Mouse (Mus musculus) embryonic facial prominence, embryonic 14.5 days (tissue): ENCODE data around the gene Tmem30a. TPM values are rescaled to one million over a fixed set of nuclear protein-coding genes. Genes with fewer than 3 reads are reported as not detected.

Experiments used
- ATAC-seq: fragments of 200-750 bp; cut with Nextera tagmentation; 2 replicates; pipeline ENCODE4 v1.8.0; 2017; ENCODE audit warnings: low read depth, moderate number of reproducible peaks, moderate TSS enrichment
- DNase-seq: peaks from one replicate; pipeline ENCODE4 v3.0.0-alpha.2; 2015; ENCODE audit warnings: low spot score
- H3K27ac ChIP-seq: fragments of 300-500 bp; sonication (generic); replicated peaks from 2 replicates; pipeline ENCODE4 v1.5.1; 2014; ENCODE audit warnings: low read depth, mild to moderate bottlenecking, low read length, moderate library complexity
- H3K27me3 ChIP-seq: fragments of 300-500 bp; sonication (generic); replicated peaks from 2 replicates; pipeline ENCODE4 v1.6.1; 2014; ENCODE audit warnings: low read length; ENCODE audit not compliant: control insufficient read depth, insufficient read depth
- H3K36me3 ChIP-seq: fragments of 300-500 bp; sonication (generic); 2 replicates; pipeline ENCODE4 v1.6.1; 2014; ENCODE audit warnings: low read length, mixed read lengths; ENCODE audit not compliant: control insufficient read depth, insufficient read depth
- H3K4me1 ChIP-seq: fragments of 300-500 bp; sonication (generic); 2 replicates; pipeline ENCODE4 v1.6.1; 2014; ENCODE audit warnings: antibody characterized with exemption, low read length; ENCODE audit not compliant: control insufficient read depth, insufficient read depth
- H3K4me2 ChIP-seq: fragments of 300-500 bp; sonication (generic); 2 replicates; pipeline ENCODE4 v1.6.1; 2014; ENCODE audit warnings: low read depth, mild to moderate bottlenecking, low read length, moderate library complexity, mixed read lengths
- H3K4me3 ChIP-seq: fragments of 300-500 bp; sonication (generic); 2 replicates; pipeline ENCODE4 v1.5.1; 2014; ENCODE audit warnings: low read depth, mild to moderate bottlenecking, low read length
- H3K9ac ChIP-seq: fragments of 300-500 bp; sonication (generic); 2 replicates; pipeline ENCODE4 v1.6.1; 2014; ENCODE audit warnings: low read depth, mild to moderate bottlenecking, low read length, moderate library complexity, mixed read lengths
- H3K9me3 ChIP-seq: fragments of 300-500 bp; sonication (generic); 2 replicates; pipeline ENCODE4 v1.6.1; 2016; ENCODE audit warnings: low read length; ENCODE audit not compliant: control insufficient read depth
- WGBS: fragments of 180-500 bp; shearing (Covaris S2); extraction: QIAGEN DNeasy Blood & Tissue Kit; methylation state at CpG from one replicate; pipeline ENCODE4 v1.1.7; 2014; 5-methylcytosine and 5-hydroxymethylcytosine counted together
- polyA plus RNA-seq: library from polyadenylated mRNA; unstranded; fragments of >200 nt; fragmentation: Nextera tagmentation; extraction: Ambion mirVana; gene quantifications from 2 replicates; pipeline ENCODE4 v1.2.1, GENCODE M21; 2014

The Tmem30a gene
- 69.4 and 74.4 TPM in 2 replicates for polyA plus RNA-seq

- Histone ChIP-seq H3K4me1 (peaks cover 8% of the 10 kb centered on the region; the same call in 1 of the 2 replicates), H3K27ac (peak within 1 kb of the TSS; percentile 92), H3K27me3 (no peaks in the 10 kb centered on the region), H3K4me3 (peak within 1 kb of the TSS; percentile 90), H3K4me2 (peak within 1 kb of the TSS; percentile 63), H3K36me3 (no peaks in the 10 kb centered on the region), H3K9ac (peak within 1 kb of the TSS; percentile 92), H3K9me3 (no peaks in the 10 kb centered on the region)
- DNase-seq (peak; percentile 98), ATAC-seq (peak; percentile 99)
- WGBS = under 1% methylated on average over 72 of the region's 91 CpGs
Observed at GRCm38 (mm10) chr9:79792841-79793835, at the start of gene Tmem30a. TSS of gene Tmem30a (minus strand) at chr9:79793507.

- no peaks in the 10 kb centered on the region for H3K27me3 ChIP-seq
- ATAC-seq (no peak), DNase-seq (no peak)
- no peaks in the 10 kb centered on the region for H3K9me3 ChIP-seq
- 78% methylated on average over 6 of the region's 6 CpGs for WGBS
- no peak overlapping the region for H3K27ac ChIP-seq
- no peaks in the 10 kb centered on the region for H3K36me3 ChIP-seq
- H3K4me3 ChIP-seq = no peak overlapping the region
- no peak overlapping the region for H3K9ac ChIP-seq
- no peak overlapping the region for H3K4me2 ChIP-seq
- no peaks in the 10 kb centered on the region for H3K4me1 ChIP-seq
Observed at GRCm38 (mm10) chr9:79842615-79843014, 49.3 kb upstream of the Tmem30a start.

GRCm38 (mm10) chr9:79842028-79842427 lies 48.7 kb upstream of the Tmem30a start:
- H3K9me3 ChIP-seq = no peaks in the 10 kb centered on the region
- DNase-seq (no peak), ATAC-seq (no peak)
- no peak overlapping the region for H3K4me2 ChIP-seq
- no peaks in the 10 kb centered on the region for H3K27me3 ChIP-seq
- H3K4me3 ChIP-seq = no peak overlapping the region
- H3K9ac ChIP-seq = no peak overlapping the region
- no peaks in the 10 kb centered on the region for H3K4me1 ChIP-seq
- H3K27ac ChIP-seq = no peak overlapping the region
- no peaks in the 10 kb centered on the region for H3K36me3 ChIP-seq

GRCm38 (mm10) chr9:79831294-79831693 lies 38.0 kb upstream of the Tmem30a start:
- no peak overlapping the region for H3K27ac ChIP-seq
- no peaks in the 10 kb centered on the region for H3K36me3 ChIP-seq
- no peaks in the 10 kb centered on the region for H3K27me3 ChIP-seq
- DNase-seq = no peak
- H3K4me2 ChIP-seq = no peak overlapping the region
- no peaks in the 10 kb centered on the region for H3K9me3 ChIP-seq
- no peak overlapping the region for H3K4me3 ChIP-seq
- WGBS = 83% methylated on average over 1 of the region's 1 CpGs
- no peak for ATAC-seq
- H3K9ac ChIP-seq = no peak overlapping the region
- H3K4me1 ChIP-seq = no peaks in the 10 kb centered on the region

- no peak overlapping the region for H3K4me2 ChIP-seq
- no peak overlapping the region for H3K27ac ChIP-seq
- H3K4me3 ChIP-seq = no peak overlapping the region
- no peaks in the 10 kb centered on the region for H3K9me3 ChIP-seq
- H3K4me1 ChIP-seq = no peaks in the 10 kb centered on the region
- no peaks in the 10 kb centered on the region for H3K36me3 ChIP-seq
- no peak overlapping the region for H3K9ac ChIP-seq
- 29% methylated on average over 4 of the region's 4 CpGs for WGBS
- ATAC-seq (peak; percentile 86), DNase-seq (peak; percentile 36)
- H3K27me3 ChIP-seq = no peaks in the 10 kb centered on the region
Observed at GRCm38 (mm10) chr9:79830874-79831273, 37.6 kb upstream of the Tmem30a start.

GRCm38 (mm10) chr9:79829842-79830800 lies 36.8 kb upstream of the Tmem30a start:
- Histone ChIP-seq H3K27ac (no peak overlapping the region), H3K9ac (no peak overlapping the region)
- no peak for ATAC-seq

GRCm38 (mm10) chr9:79827072-79827471 lies 33.8 kb upstream of the Tmem30a start:
- Histone ChIP-seq H3K27me3 (no peaks in the 10 kb centered on the region), H3K36me3 (no peaks in the 10 kb centered on the region), H3K9me3 (no peaks in the 10 kb centered on the region), H3K4me3 (no peak overlapping the region), H3K27ac (no peak overlapping the region), H3K9ac (no peak overlapping the region), H3K4me2 (no peak overlapping the region), H3K4me1 (no peaks in the 10 kb centered on the region)
- 55% methylated on average over 2 of the region's 2 CpGs for WGBS
- DNase-seq (no peak), ATAC-seq (no peak)

More at GRCm38 (mm10) chr9:79829842-79830800, 36.8 kb upstream of the Tmem30a start:
- no peak overlapping the region for H3K4me3 ChIP-seq
- H3K27me3 ChIP-seq = no peaks in the 10 kb centered on the region
- H3K4me2 ChIP-seq = peak overlapping the region; percentile 29; the same call in 1 of the 2 replicates
- no peaks in the 10 kb centered on the region for H3K4me1 ChIP-seq
- H3K9me3 ChIP-seq = no peaks in the 10 kb centered on the region
- no peaks in the 10 kb centered on the region for H3K36me3 ChIP-seq
- peak; percentile 44 for DNase-seq
- WGBS = 65% methylated on average over 23 of the region's 23 CpGs

GRCm38 (mm10) chr9:79825526-79825925 lies 32.2 kb upstream of the Tmem30a start:
- DNase-seq = peak; percentile 26
- Histone ChIP-seq H3K36me3 (no peaks in the 10 kb centered on the region), H3K9ac (no peak overlapping the region), H3K27ac (no peak overlapping the region), H3K27me3 (no peaks in the 10 kb centered on the region), H3K4me3 (no peak overlapping the region), H3K4me2 (no peak overlapping the region), H3K4me1 (no peaks in the 10 kb centered on the region), H3K9me3 (no peaks in the 10 kb centered on the region)
- 72% methylated on average over 7 of the region's 7 CpGs for WGBS
- no peak for ATAC-seq
